Mouse (Mus musculus) cerebellum, postnatal 25 days (tissue): ENCODE measurements at regions not wholly inside any gene's neighbourhood (a gene's known extent, or its start where the extent isn't known, plus 50 kb on each side); places are given as distances from the start of the nearest gene placed in this dataset.

Experiments
- DNase-seq, 2 experiments: peaks; one replicate each; pipeline ENCODE4 v3.0.0; 2021; ENCODE audit warnings: mixed read lengths in 2 of 2

- peak; percentile 27 to 31 for DNase-seq
These were observed 98.5 kb upstream of the Maf start for GRCm38 (mm10) chr8:115806139-115806538.

GRCm38 (mm10) chr8:115793587-115793986 lies 86.0 kb upstream of the Maf start:
- DNase-seq, result no peak

- DNase-seq, result no peak
These were observed 80.8 kb upstream of the Maf start for GRCm38 (mm10) chr8:115788421-115788820.

GRCm38 (mm10) chr8:115786185-115786584 lies 78.6 kb upstream of the Maf start:
- no peak for DNase-seq

GRCm38 (mm10) chr8:115785769-115786168 lies 78.2 kb upstream of the Maf start:
- DNase-seq, result no peak

GRCm38 (mm10) chr8:115783364-115783763 lies 75.8 kb upstream of the Maf start:
- DNase-seq, result no peak

- DNase-seq, result no peak
These were observed 70.8 kb upstream of the Maf start for GRCm38 (mm10) chr8:115778433-115778832.

GRCm38 (mm10) chr8:115771060-115771459 lies 63.5 kb upstream of the Maf start:
- DNase-seq, result no peak

GRCm38 (mm10) chr8:115768631-115769030 lies 61.0 kb upstream of the Maf start:
- DNase-seq, result no peak

GRCm38 (mm10) chr8:115766218-115766898 lies 58.8 kb upstream of the Maf start:
- peak; percentile 32 to 46 for DNase-seq

GRCm38 (mm10) chr8:115764551-115764950 lies 57.0 kb upstream of the Maf start:
- DNase-seq, result peak; percentile 73 to 86

- no peak for DNase-seq
These were observed 50.4 kb upstream of the Maf start for GRCm38 (mm10) chr8:115758011-115758410.
